Mouse (Mus musculus): Measurements from ENCODE around the gene Egfem1.

DNA sequence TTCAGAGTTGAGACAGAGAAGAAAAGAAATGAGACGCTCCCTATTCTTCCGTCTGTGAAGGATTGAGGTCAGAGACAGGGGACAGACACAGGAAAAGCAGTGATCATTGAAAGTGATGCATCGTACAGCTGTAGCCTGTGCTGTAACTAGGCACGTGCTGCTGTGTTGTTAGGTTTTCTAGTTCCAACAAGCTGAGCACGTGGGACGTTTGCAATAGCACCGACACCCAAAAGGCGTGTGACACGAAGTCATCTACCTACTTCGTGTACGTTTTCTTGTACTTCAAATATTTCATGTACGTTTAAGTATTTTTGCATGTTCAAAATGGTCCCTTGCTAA, 444.1 kb downstream of the Egfem1 start:
- TF ChIP-seq POLR2A (IDR thresholded peaks at IDR 0.05; ENCODE audit: insufficient read depth, low read depth, low read length), result no peak
- TF ChIP-seq CTCF (IDR thresholded peaks at IDR 0.05), result no peak

All from heart, adult 2 months (tissue).